Mouse (Mus musculus): ENCODE measurements around the gene Gm49366.
"Not testable (repeated sequence)": the region's sequence is repeated elsewhere in the genome, so short reads cannot be mapped to it uniquely, and the experiment has no call there.

Gm49366 gene

GRCm38 (mm10) chr12:84032854-84033253 is 5.9 kb upstream of the Gm49366 start:
- no peak for DNase-seq (ENCODE audit: low read depth, low spot score)

- DNase-seq (ENCODE audit: low read depth, low spot score): not testable (repeated sequence)
Observed at GRCm38 (mm10) chr12:84033302-84033701, 5.4 kb upstream of the Gm49366 start.

GRCm38 (mm10) chr12:84034108-84034507 is 4.6 kb upstream of the Gm49366 start:
- no peak for DNase-seq (ENCODE audit: low read depth, low spot score)

- not testable (repeated sequence) for DNase-seq (ENCODE audit: low read depth, low spot score)
Observed at GRCm38 (mm10) chr12:84038241-84038640, 494 bp upstream of the Gm49366 start, which contains the start of gene Acot4. Gene Acot4 (plus strand): TSS chr12:84038379.

GRCm38 (mm10) chr12:84042248-84042647 is 3.5 kb downstream of the Gm49366 start:
- no peak for DNase-seq (ENCODE audit: low read depth, low spot score)

GRCm38 (mm10) chr12:84044045-84044444 is 5.3 kb downstream of the Gm49366 start:
- no peak for DNase-seq (ENCODE audit: low read depth, low spot score)

- no peak for DNase-seq (ENCODE audit: low read depth, low spot score)
Observed at GRCm38 (mm10) chr12:84046906-84047305, 8.2 kb downstream of the Gm49366 start.

- not testable (repeated sequence) for DNase-seq (ENCODE audit: low read depth, low spot score)
Observed at GRCm38 (mm10) chr12:84050744-84051143, 12.0 kb downstream of the Gm49366 start.

GRCm38 (mm10) chr12:84051937-84052474 is 13.3 kb downstream of the Gm49366 start, which contains the start of gene Acot3:
Gene Acot3 (plus strand): TSS chr12:84052144.
- no peak for DNase-seq (ENCODE audit: low read depth, low spot score)

GRCm38 (mm10) chr12:84052609-84053008 is 13.9 kb downstream of the Gm49366 start:
- DNase-seq (ENCODE audit: low read depth, low spot score): no peak

GRCm38 (mm10) chr12:84053173-84053572 is 14.4 kb downstream of the Gm49366 start:
- DNase-seq (ENCODE audit: low read depth, low spot score): no peak

GRCm38 (mm10) chr12:84053679-84054391 is 15.1 kb downstream of the Gm49366 start:
- no peak for DNase-seq (ENCODE audit: low read depth, low spot score)

GRCm38 (mm10) chr12:84060946-84061345 is 22.2 kb downstream of the Gm49366 start:
- no peak for DNase-seq (ENCODE audit: low read depth, low spot score)

GRCm38 (mm10) chr12:84062336-84062735 is 23.6 kb downstream of the Gm49366 start:
- DNase-seq (ENCODE audit: low read depth, low spot score): no peak

- DNase-seq (ENCODE audit: low read depth, low spot score): no peak
Observed at GRCm38 (mm10) chr12:84063228-84063627, 24.5 kb downstream of the Gm49366 start.

- DNase-seq (ENCODE audit: low read depth, low spot score): no peak
Observed at GRCm38 (mm10) chr12:84063833-84064232, 25.1 kb downstream of the Gm49366 start.

GRCm38 (mm10) chr12:84064621-84065020 is 25.9 kb downstream of the Gm49366 start:
- no peak for DNase-seq (ENCODE audit: low read depth, low spot score)

GRCm38 (mm10) chr12:84067752-84068151 is 29.0 kb downstream of the Gm49366 start:
- DNase-seq (ENCODE audit: low read depth, low spot score): no peak

GRCm38 (mm10) chr12:84068296-84068695 is 29.6 kb downstream of the Gm49366 start:
- DNase-seq (ENCODE audit: low read depth, low spot score): no peak

GRCm38 (mm10) chr12:84068986-84069385 is 30.3 kb downstream of the Gm49366 start, which contains the start of gene Acot5:
Gene Acot5 (plus strand): TSS chr12:84069325.
- no peak for DNase-seq (ENCODE audit: low read depth, low spot score)

- not testable (repeated sequence) for DNase-seq (ENCODE audit: low read depth, low spot score)
Observed at GRCm38 (mm10) chr12:84069582-84069981, 30.8 kb downstream of the Gm49366 start.

GRCm38 (mm10) chr12:84071696-84072095 is 33.0 kb downstream of the Gm49366 start:
- DNase-seq (ENCODE audit: low read depth, low spot score): no peak

GRCm38 (mm10) chr12:84077371-84077990 is 38.7 kb downstream of the Gm49366 start:
- no peak for DNase-seq (ENCODE audit: low read depth, low spot score)
